Mouse (Mus musculus): ENCODE data around the gene Ces1a.

GRCm38 (mm10) chr8:93011439-93011838 lies 36.6 kb downstream of the Ces1a start:
- no peak for TF ChIP-seq EP300 (IDR thresholded peaks at IDR 0.05; ENCODE audit: low read depth)
- peak; percentile 95 for TF ChIP-seq CTCF (IDR thresholded peaks at IDR 0.05; ENCODE audit: low read depth)

All from liver, postnatal 0 days (tissue).